Mouse (Mus musculus): ENCODE measurements around the gene Nes.

Gene Nes

DNA sequence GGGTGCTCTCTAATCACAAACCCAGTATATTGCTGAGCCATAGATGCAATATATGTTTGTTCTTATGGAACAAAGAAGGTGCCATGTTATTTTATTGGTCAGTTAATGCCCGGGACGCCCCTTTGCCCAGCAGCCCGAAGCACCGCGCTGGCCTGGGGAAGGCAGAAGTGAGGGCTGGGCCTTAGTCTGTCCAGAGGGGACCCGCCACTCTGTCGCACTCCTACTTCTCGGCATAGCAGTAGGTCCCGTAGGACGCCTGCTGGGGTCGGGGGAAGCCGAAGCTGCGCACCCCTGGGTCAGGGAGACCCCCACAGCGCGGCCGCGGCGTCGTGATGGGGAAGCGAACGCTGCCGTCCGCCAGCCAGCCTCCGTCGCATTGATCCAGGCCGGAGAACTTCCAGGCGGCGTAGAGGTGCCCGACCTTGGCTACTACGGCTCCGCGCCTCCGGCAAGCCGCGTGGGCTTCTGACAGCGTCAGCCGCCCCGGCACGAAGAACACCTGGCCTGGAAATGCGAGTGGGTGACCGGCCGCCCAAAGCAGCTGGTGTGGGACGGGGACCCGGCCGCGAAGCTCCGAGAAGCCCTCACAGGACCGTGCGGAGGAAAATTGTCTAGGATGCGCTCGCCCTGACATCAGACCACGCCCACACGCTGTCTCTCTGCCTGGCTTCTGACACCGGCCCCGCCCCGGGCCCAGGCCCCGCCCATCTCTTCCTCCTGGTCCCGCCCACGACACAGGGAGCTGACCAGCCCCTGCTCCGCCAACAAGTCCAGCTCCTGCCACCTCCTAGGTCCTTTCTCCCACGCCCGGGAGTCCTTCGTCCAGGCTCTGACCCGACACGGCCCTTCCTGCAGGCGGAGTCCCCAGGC, 51.7 kb downstream of the Nes start:
- DNase-seq (ENCODE audit: low read depth) = no peak

DNA sequence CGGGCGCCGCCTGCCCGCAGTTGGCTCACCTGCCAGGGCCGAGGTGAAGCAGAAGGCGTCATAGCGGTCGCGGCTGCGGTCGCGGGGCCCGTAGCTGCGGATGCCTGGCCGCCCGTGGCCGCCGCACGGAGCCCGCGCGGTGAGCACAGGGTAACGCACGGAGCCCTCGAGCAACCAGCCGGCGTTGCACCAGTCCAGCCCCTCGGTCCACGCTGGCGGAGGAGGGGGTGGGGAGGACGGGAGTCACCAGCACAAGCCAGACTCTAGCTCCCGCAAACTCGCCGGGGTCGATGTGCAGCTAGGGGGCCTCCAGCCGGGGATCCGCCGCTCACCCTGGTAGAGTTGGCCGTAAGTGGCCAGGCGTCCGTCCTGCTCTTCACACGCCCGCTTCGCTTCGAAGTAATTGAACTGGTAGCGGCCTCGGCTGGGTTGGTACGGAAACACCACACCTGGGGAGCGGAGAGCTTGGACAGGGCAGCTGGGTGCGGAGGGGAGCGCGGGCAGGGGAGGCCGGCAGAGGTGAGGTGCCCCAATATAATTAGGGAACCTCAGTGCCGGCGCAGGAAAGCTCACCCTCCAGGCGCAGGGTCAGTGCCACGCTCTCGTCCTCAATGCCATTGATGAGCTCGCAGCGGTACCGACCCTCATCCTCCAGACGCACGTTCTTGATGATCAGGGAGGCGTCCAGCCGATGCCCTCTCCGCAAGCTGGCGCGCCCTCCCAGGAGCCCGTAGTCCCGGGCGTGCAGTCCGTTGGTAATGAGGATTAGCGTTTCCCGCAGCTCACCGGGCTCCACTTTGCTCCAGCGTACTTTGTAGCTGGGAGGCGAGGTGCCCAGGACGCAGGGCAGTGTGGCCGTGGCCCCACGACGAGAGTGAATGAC, 52.6 kb downstream of the Nes start:
- no peak for DNase-seq (ENCODE audit: low read depth)

DNA sequence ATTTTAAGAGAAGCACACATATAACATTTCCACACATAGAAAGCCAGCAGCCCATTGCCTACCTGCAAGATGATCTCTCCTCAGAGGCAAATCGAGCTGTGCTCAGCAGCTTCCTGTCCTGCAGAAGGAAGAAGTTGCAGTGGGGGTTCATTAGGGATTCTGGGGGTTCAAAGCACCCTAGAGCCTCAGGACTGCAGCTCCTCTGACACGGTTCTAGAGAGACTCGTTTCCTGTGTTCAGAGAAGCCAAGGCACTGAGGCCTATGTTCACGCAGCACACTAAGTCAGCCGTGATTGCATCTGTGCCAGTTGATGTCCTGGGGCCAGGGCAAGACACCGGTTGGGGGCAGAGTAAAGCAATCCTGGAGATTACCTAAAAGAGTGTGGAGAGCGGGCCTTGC, 55.9 kb downstream of the Nes start:
- DNase-seq (ENCODE audit: low read depth) = no peak

DNA sequence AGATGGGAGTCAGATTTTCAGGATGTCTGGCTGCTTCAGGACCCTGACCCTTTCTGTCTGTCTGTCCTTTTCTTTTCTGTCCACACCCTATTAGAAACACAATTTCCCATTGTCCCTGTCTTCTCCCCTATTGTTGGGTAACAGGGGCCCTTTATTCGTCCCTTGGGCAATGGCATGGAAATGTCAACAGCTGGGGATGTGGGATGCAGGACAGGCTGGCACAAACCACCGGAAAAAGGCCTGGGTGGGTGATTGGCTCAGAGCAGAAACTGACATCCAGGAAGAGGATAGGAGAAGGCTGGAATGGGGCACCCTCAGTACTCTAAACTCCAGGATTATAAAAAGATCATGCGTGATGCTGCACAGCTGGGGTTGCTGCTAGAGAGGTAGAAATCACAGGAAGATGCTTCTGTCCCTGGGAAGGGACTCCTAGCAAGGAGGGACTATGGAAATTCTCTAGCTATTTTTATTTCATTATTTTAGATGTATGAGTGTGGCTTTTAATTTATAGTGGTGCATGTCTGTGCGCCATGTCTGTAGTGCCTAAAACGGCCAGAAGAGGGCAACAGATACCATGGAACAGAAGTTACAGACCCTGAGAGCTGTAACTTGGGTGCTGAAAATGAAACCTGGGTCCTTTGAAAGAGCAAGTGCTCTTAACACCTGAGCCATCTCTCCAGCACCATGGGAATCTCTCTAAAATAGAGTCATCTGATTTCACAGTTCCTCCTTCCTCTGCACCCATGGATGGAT, 56.7 kb downstream of the Nes start, which contains the start of gene Hapln2:
Gene Hapln2, minus strand, starts transcription at position 150 of the 753 bp plus-strand sequence.
- no peak for DNase-seq (ENCODE audit: low read depth)

All from fibroblast of lung, adult 2 months (primary cell).